Mouse (Mus musculus) thymus, adult 2 months (tissue): ENCODE measurements around the gene Sympk.

Experiments used
- CTCF ChIP-seq: fragments of 200-500 bp; IDR thresholded peaks from 2 replicates; pipeline ENCODE4 v1.5.1; 2012; ENCODE audit warnings: mild to moderate bottlenecking, control low read depth, low read length, moderate library complexity, borderline replicate concordance; ENCODE audit not compliant: control insufficient read depth, poor library complexity, insufficient read depth; ENCODE audit errors: extremely low read depth
- POLR2A ChIP-seq: fragments of 200-500 bp; IDR thresholded peaks from 2 replicates; pipeline ENCODE4 v1.6.1; 2012; ENCODE audit warnings: mild to moderate bottlenecking, low read length, control low read depth, moderate library complexity; ENCODE audit not compliant: control insufficient read depth, poor library complexity, insufficient read depth; ENCODE audit errors: extremely low read depth

- TF ChIP-seq CTCF: no peak
- TF ChIP-seq POLR2A: no peak
Measured at GRCm38 (mm10) chr7:19076586-19076991, 52.4 kb downstream of the Sympk start.
